ENCODE assay signal across 22 mouse cellular contexts in genomic region chr10:60948983-60949677, GRCm38 (mm10).
DNase-seq lines count a peak whose midpoint lies in the region; ATAC-seq and TF ChIP-seq lines count a peak whose summit lies in the region.
"Had no signal": no experiment of that assay in that cellular context is flagged by ENCODE, and none has a peak within 500 bp of the region (broad histone marks: within the 10 kb centered on the region; RNA-seq: fewer than 3 reads in every experiment).

No protein-coding gene starts in this region.

- TF ChIP-seq CTCF in ES-Bruce4 (IDR thresholded peaks at IDR 0.05; ENCODE audit: low read depth, low read length): no peak

- no peak overlapping the region for H3K4me2 ChIP-seq in forebrain, embryonic 14.5 days (ENCODE audit: low read length)
- H3K4me2 ChIP-seq: embryonic facial prominence, embryonic 15.5 days; limb, embryonic 15.5 days; lung, embryonic 15.5 days; midbrain, embryonic 11.5 days had no signal

- no peaks in the 10 kb centered on the region for H3K36me3 ChIP-seq in forebrain, embryonic 10.5 days (replicated peaks)
- no peaks in the 10 kb centered on the region for H3K36me3 ChIP-seq in forebrain, embryonic 14.5 days (ENCODE audit: control insufficient read depth, insufficient read depth, low read length)
- H3K36me3 ChIP-seq in ES-Bruce4 (ENCODE audit: control insufficient read depth, insufficient read depth, low read length, poor library complexity, severe bottlenecking): no peaks in the 10 kb centered on the region
- H3K36me3 ChIP-seq: embryonic facial prominence, embryonic 15.5 days; limb, embryonic 15.5 days; lung, embryonic 15.5 days had no signal

- H3K4me3 ChIP-seq in forebrain, embryonic 10.5 days: no peak overlapping the region
- no peak overlapping the region for H3K4me3 ChIP-seq in forebrain, embryonic 14.5 days (ENCODE audit: low read depth, low read length)
- no peak overlapping the region for H3K4me3 ChIP-seq in ES-Bruce4 (ENCODE audit: low read depth, low read length)
- H3K4me3 ChIP-seq: embryonic facial prominence, embryonic 15.5 days; limb, embryonic 15.5 days; lung, embryonic 15.5 days had no signal

- no peak for TF ChIP-seq POLR2A in ES-Bruce4 (IDR thresholded peaks at IDR 0.05; ENCODE audit: insufficient read depth, low read length)

- WGBS in forebrain, embryonic 10.5 days: 63% methylated on average over 7 of the region's 7 CpGs
- WGBS in forebrain, embryonic 14.5 days: 64% methylated on average over 7 of the region's 7 CpGs

- 0 out of 2 replicates have a peak, but pooled peaks have one; percentile 19 for TF ChIP-seq EP300 in ES-Bruce4 (IDR thresholded peaks at IDR 0.05; ENCODE audit: insufficient read depth, low read depth, low read length)

- H3K4me1 ChIP-seq in forebrain, embryonic 10.5 days: peaks cover 28% of the 10 kb centered on the region
- H3K4me1 ChIP-seq in forebrain, embryonic 14.5 days (ENCODE audit: control insufficient read depth, insufficient read depth, low read length): no peaks in the 10 kb centered on the region
- H3K4me1 ChIP-seq in ES-Bruce4 (ENCODE audit: control insufficient read depth, insufficient read depth, low read length): peaks cover 3% of the 10 kb centered on the region
- H3K4me1 ChIP-seq: embryonic facial prominence, embryonic 15.5 days; limb, embryonic 15.5 days; lung, embryonic 15.5 days had no signal

- peaks cover 6% of the 10 kb centered on the region for H3K27me3 ChIP-seq in forebrain, embryonic 10.5 days (ENCODE audit: poor library complexity, severe bottlenecking)
- H3K27me3 ChIP-seq in forebrain, embryonic 14.5 days (replicated peaks; ENCODE audit: control insufficient read depth, insufficient read depth, low read length): no peaks in the 10 kb centered on the region
- no peaks in the 10 kb centered on the region for H3K27me3 ChIP-seq in ES-Bruce4 (ENCODE audit: control insufficient read depth, insufficient read depth, low read length, poor library complexity, severe bottlenecking)
- H3K27me3 ChIP-seq: embryonic facial prominence, embryonic 15.5 days; limb, embryonic 15.5 days; lung, embryonic 15.5 days had no signal

- no peaks in the 10 kb centered on the region for H3K9me3 ChIP-seq in forebrain, embryonic 10.5 days
- no peaks in the 10 kb centered on the region for H3K9me3 ChIP-seq in forebrain, embryonic 14.5 days (replicated peaks; ENCODE audit: control insufficient read depth, low read length)
- H3K9me3 ChIP-seq in ES-Bruce4 (replicated peaks; ENCODE audit: control insufficient read depth, insufficient read depth, low read length, poor library complexity, severe bottlenecking): no peaks in the 10 kb centered on the region
- H3K9me3 ChIP-seq: embryonic facial prominence, embryonic 15.5 days; limb, embryonic 15.5 days; lung, embryonic 15.5 days had no signal

- no peak for DNase-seq in forebrain, embryonic 10.5 days (ENCODE audit: extremely low spot score, low spot score)
- DNase-seq in forebrain, embryonic 14.5 days (ENCODE audit: low spot score): no peak
- DNase-seq in kidney, adult 11 months: peak; percentile 24
- DNase-seq in kidney, postnatal 36 days: no peak
- peak; percentile 57 for DNase-seq in MN1 (ENCODE audit: low spot score)
- DNase-seq in right cerebral cortex, postnatal 36 days (ENCODE audit: low spot score in 2 of 2): no peak
- DNase-seq in layer of hippocampus, adult 11-12 months (ENCODE audit: low spot score): no peak
- DNase-seq: adrenal gland, postnatal 36 days; cerebellum, adult 9-10 months; gastrocnemius, postnatal 10 days; heart, postnatal 4 days; kidney, adult 8-10 months; left cerebral cortex, postnatal 4 days; thymus, adult 18-20 months; thymus, postnatal 4 days had no signal

- H3K9ac ChIP-seq in forebrain, embryonic 14.5 days (ENCODE audit: low read length): no peak overlapping the region
- no peak overlapping the region for H3K9ac ChIP-seq in ES-Bruce4 (ENCODE audit: low read depth, poor library complexity, severe bottlenecking)
- H3K9ac ChIP-seq: embryonic facial prominence, embryonic 15.5 days; limb, embryonic 15.5 days; liver, embryonic 14.5 days; lung, embryonic 15.5 days had no signal

- H3K27ac ChIP-seq in forebrain, embryonic 10.5 days: peak overlapping the region; percentile 58
- H3K27ac ChIP-seq in forebrain, embryonic 14.5 days (ENCODE audit: low read depth, low read length): no peak overlapping the region
- no peak overlapping the region for H3K27ac ChIP-seq in ES-Bruce4 (ENCODE audit: insufficient read depth, low read length)
- H3K27ac ChIP-seq: embryonic facial prominence, embryonic 15.5 days; limb, embryonic 15.5 days; liver, embryonic 14.5 days; lung, embryonic 15.5 days had no signal

- ATAC-seq in forebrain, embryonic 14.5 days: no peak
- ATAC-seq: forebrain, embryonic 16.5 days had no signal

Comparison
In these comparisons a context has a peak if more than half of its experiments do, and no peak if none do; other contexts are left out.
1. DNase-seq: peak in kidney, adult 11 months (single experiment) and MN1 (single experiment); none in forebrain, embryonic 10.5 days (single experiment), forebrain, embryonic 14.5 days (single experiment), kidney, postnatal 36 days (0 of 2), right cerebral cortex, postnatal 36 days (0 of 2) and layer of hippocampus, adult 11-12 months (single experiment).